Mouse (Mus musculus): ENCODE data around the gene Shcbp1l. TPM values are rescaled to one million over a fixed set of nuclear protein-coding genes. Genes with fewer than 3 reads are reported as not detected.

Shcbp1l gene
- polyA plus RNA-seq, 1 experiment from 2014 or later = 0.56 TPM

DNA sequence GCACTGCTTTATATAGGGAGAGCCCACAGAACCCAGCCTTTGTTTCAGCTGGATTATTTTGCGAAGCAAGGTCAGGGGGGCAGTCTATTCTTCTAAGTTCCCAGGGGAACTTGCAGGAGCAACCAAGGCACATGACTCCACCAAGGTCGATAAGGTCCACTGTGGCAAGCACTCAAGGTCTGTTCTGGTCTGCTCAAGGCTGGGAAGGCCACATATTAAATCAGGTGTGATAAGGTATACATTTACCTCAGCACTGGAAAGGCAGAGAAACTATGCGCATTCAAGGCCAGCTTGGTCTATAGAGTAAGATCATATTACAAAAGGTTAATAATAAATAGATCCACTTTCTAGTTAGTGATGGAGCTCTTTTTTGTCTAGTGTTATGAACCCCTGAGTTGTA lies 71.1 kb downstream of the Shcbp1l start:
- Histone ChIP-seq H3K4me3 (ENCODE audit: low read depth, low read length) (no peak overlapping the region), H3K36me3 (ENCODE audit: control insufficient read depth, insufficient read depth, low read length) (no peaks in the 10 kb centered on the region), H3K27ac (ENCODE audit: low read depth, low read length) (no peak overlapping the region), H3K27me3 (replicated peaks; ENCODE audit: control insufficient read depth, insufficient read depth, low read length) (no peaks in the 10 kb centered on the region), H3K9ac (ENCODE audit: low read depth, low read length) (no peak overlapping the region), H3K9me3 (ENCODE audit: control insufficient read depth, low read length) (no peaks in the 10 kb centered on the region), H3K4me2 (no peak overlapping the region), H3K4me1 (replicated peaks; ENCODE audit: control insufficient read depth, insufficient read depth, low read length) (no peaks in the 10 kb centered on the region)
- DNase-seq (ENCODE audit: low spot score) = no peak
- WGBS = 78% methylated on average over 3 of the region's 3 CpGs
- ATAC-seq (replicated peaks; ENCODE audit: low FRiP score) = no peak

DNA sequence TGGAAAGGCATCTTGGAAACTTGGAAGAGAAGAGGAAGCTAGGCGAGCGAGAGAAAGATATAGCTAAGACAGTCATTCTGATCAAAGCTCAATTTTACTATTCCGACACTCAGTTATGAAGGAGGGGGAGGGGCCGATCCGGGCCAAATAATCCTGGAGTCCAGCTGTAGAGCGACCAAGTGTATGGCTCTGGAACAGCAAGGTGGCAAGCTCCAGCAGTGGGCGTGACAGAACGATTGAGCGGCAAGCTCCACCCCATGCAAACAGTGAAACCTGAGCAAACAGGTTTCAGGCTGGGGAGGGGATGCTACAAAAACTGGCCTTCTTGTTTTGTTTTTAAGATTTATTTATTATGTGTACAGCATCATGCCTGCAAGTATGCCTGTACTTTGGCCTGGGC lies 75.1 kb downstream of the Shcbp1l start:
- DNase-seq (ENCODE audit: low spot score) (no peak), ATAC-seq (replicated peaks; ENCODE audit: low FRiP score) (no peak)
- Histone ChIP-seq H3K9me3 (ENCODE audit: control insufficient read depth, low read length) (no peaks in the 10 kb centered on the region), H3K4me2 (no peak overlapping the region), H3K9ac (ENCODE audit: low read depth, low read length) (no peak overlapping the region), H3K27me3 (replicated peaks; ENCODE audit: control insufficient read depth, insufficient read depth, low read length) (no peaks in the 10 kb centered on the region), H3K27ac (ENCODE audit: low read depth, low read length) (no peak overlapping the region), H3K4me3 (ENCODE audit: low read depth, low read length) (no peak overlapping the region), H3K4me1 (replicated peaks; ENCODE audit: control insufficient read depth, insufficient read depth, low read length) (no peaks in the 10 kb centered on the region), H3K36me3 (ENCODE audit: control insufficient read depth, insufficient read depth, low read length) (no peaks in the 10 kb centered on the region)
- 83% methylated on average over 9 of the region's 9 CpGs for WGBS

DNA sequence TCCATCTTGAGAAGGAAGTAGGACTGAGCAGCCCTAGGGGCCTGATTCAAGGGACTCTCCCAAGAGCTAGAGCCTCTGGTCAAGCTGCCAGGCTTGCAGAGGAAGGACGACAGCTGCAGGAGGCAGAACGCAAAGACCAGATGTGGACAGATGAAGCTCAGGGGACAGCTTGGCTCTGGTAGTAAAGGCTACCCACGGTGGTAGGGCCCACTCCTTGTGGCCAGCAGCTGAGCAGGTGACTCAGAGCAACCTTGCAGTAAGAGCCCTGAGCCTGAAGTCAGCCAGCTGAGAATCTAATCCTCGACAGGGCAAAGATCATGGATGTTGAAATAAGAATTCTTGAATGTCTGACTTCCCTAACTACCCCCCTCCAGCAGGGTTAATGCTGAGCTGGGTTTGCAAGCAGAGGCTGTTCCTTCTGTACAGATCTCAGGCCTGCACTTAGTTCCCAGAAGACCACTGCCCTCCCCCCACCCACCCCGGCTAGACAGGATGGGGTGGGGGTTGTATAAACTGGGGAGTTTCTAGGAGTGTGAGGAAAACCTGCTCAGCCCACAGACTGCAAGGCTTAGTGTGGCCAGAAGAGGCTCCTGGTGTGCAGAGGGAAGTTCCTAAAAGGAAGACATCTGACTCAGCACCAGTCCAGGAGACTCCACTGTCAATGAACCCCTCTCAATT lies 76.8 kb downstream of the Shcbp1l start:
- Histone ChIP-seq H3K4me3 (ENCODE audit: low read depth, low read length) (no peak overlapping the region), H3K27ac (ENCODE audit: low read depth, low read length) (no peak overlapping the region), H3K27me3 (replicated peaks; ENCODE audit: control insufficient read depth, insufficient read depth, low read length) (no peaks in the 10 kb centered on the region), H3K9me3 (ENCODE audit: control insufficient read depth, low read length) (no peaks in the 10 kb centered on the region), H3K4me1 (replicated peaks; ENCODE audit: control insufficient read depth, insufficient read depth, low read length) (no peaks in the 10 kb centered on the region), H3K4me2 (no peak overlapping the region), H3K36me3 (ENCODE audit: control insufficient read depth, insufficient read depth, low read length) (no peaks in the 10 kb centered on the region), H3K9ac (ENCODE audit: low read depth, low read length) (no peak overlapping the region)
- no peak for ATAC-seq (replicated peaks; ENCODE audit: low FRiP score)
- 39% methylated on average over 5 of the region's 5 CpGs for WGBS
- no peak for DNase-seq (ENCODE audit: low spot score)

Other genes with a start within 250 kb of the Shcbp1l start
- gene Lamc2, start 238.7 kb upstream of the Shcbp1l start, polyA plus RNA-seq (2014; fragmentation: Nextera tagmentation; extraction: Ambion mirVana) = 1.0 and 1.1 TPM in 2 replicates
- gene Lamc1, start 92.4 kb upstream of the Shcbp1l start, polyA plus RNA-seq (2014; fragmentation: Nextera tagmentation; extraction: Ambion mirVana) = 29.5 and 31.9 TPM in 2 replicates
- gene Dhx9, start 62.5 kb downstream of the Shcbp1l start, polyA plus RNA-seq (2014; fragmentation: Nextera tagmentation; extraction: Ambion mirVana) = 12.9 and 16.0 TPM in 2 replicates
- 8.0 and 11.0 TPM in 2 replicates for gene Npl, start 124.9 kb downstream of the Shcbp1l start, polyA plus RNA-seq (2014; fragmentation: Nextera tagmentation; extraction: Ambion mirVana)
- 0.09 and 0.19 TPM in 2 replicates for gene Rgs8, start 227.9 kb downstream of the Shcbp1l start, polyA plus RNA-seq (2014; fragmentation: Nextera tagmentation; extraction: Ambion mirVana)

Data from liver, embryonic 11.5 days (tissue).